Mouse (Mus musculus) kidney, adult 2 months (tissue): ENCODE measurements around the gene Rptor.

ENCODE experiments used
- CTCF ChIP-seq: fragments of 200-500 bp; conservative IDR thresholded peaks from 2 replicates; pipeline ENCODE4 v1.5.1; 2011; ENCODE audit warnings: low read depth, mild to moderate bottlenecking, control low read depth, low read length, moderate library complexity, mixed read lengths; ENCODE audit not compliant: insufficient read depth, insufficient read length
- POLR2A ChIP-seq: fragments of 200-500 bp; IDR thresholded peaks from one replicate; pipeline ENCODE4 v1.6.1; 2011; ENCODE audit warnings: low read depth, low read length, control low read depth

DNA sequence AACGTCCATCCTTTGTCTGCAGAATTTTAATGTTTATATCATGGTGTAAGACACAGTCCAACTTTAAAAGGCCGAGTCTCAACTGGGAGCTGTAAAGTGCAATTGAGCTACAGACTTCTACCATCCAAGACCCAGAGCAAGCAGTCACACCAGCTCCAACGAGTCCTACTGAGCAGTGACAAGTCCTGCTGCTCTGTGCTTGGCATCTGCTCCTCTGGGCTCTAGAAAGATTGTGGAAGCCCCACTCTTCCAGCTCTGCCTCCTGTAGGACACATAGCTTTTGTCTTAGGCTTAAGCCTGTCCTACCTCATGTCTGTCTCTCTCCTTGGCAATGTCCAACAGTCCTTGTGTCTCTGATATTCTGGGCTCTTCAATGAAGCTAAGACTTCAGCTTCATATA lies 84.6 kb downstream of the Rptor start:
- TF ChIP-seq CTCF (no peak), POLR2A (no peak)
